Mouse (Mus musculus): ENCODE data around the gene Ap1m2.

GRCm38 (mm10) chr9:21266889-21267288, 45.2 kb downstream of the Ap1m2 start:
- TF ChIP-seq CTCF (IDR thresholded peaks at IDR 0.05; ENCODE audit: low read depth, low read length) (no peak), TAL1 (conservative IDR thresholded peaks at IDR 0.05; ENCODE audit: low read depth, low read length) (no peak), GATA1 (IDR thresholded peaks at IDR 0.05; ENCODE audit: borderline replicate concordance, low read length) (no peak)
